ENCODE assay signal across 8 mouse cellular contexts in genomic region chr3:49757626-49758019, GRCm38 (mm10). TPM values are rescaled to one million over a fixed set of nuclear protein-coding genes. Genes with fewer than 3 reads are reported as not detected.
A peak's percentile ranks its signal among the peaks of the same experiment; 100 is the strongest.
DNase-seq lines count a peak whose midpoint lies in the region; ATAC-seq lines count a peak whose summit lies in the region.

No protein-coding gene starts in this region.

- H3K9ac ChIP-seq in hindbrain, embryonic 14.5 days, result peak overlapping the region; percentile 72; the same call in 1 of the 2 replicates
- H3K9ac ChIP-seq in midbrain, embryonic 16.5 days (ENCODE audit: low read depth, low read length), result peak overlapping the region; percentile 68

- 1% methylated on average over 6 of the region's 6 CpGs for WGBS in hindbrain, embryonic 14.5 days
- WGBS in midbrain, embryonic 16.5 days, result 0% methylated on average over 6 of the region's 6 CpGs

- intact Hi-C loops in left cerebral cortex, postnatal 14 days (cut with DNase I), result no loop called here

- H3K36me3 ChIP-seq in hindbrain, embryonic 14.5 days (replicated peaks; ENCODE audit: control insufficient read depth, insufficient read depth), result no peaks in the 10 kb centered on the region
- no peaks in the 10 kb centered on the region for H3K36me3 ChIP-seq in midbrain, embryonic 16.5 days (ENCODE audit: control insufficient read depth, insufficient read depth, low read length)

- ATAC-seq in hindbrain, embryonic 14.5 days (ENCODE audit: low FRiP score), result no peak
- peak; percentile 49 for ATAC-seq in midbrain, embryonic 16.5 days

- peak overlapping the region; percentile 82 for H3K27ac ChIP-seq in hindbrain, embryonic 14.5 days
- peak overlapping the region; percentile 84 for H3K27ac ChIP-seq in midbrain, embryonic 16.5 days (ENCODE audit: low read length)

- peak overlapping the region; percentile 73 for H3K4me2 ChIP-seq in hindbrain, embryonic 14.5 days (replicated peaks)
- peak overlapping the region; percentile 65 for H3K4me2 ChIP-seq in midbrain, embryonic 16.5 days (ENCODE audit: low read length)

- H3K9me3 ChIP-seq in hindbrain, embryonic 14.5 days (ENCODE audit: control insufficient read depth, low read length), result no peaks in the 10 kb centered on the region
- H3K9me3 ChIP-seq in midbrain, embryonic 16.5 days (replicated peaks; ENCODE audit: control insufficient read depth, low read length, poor library complexity, severe bottlenecking), result no peaks in the 10 kb centered on the region

- peak overlapping the region; percentile 55 for H3K4me3 ChIP-seq in hindbrain, embryonic 14.5 days (replicated peaks; ENCODE audit: low read length)
- peak overlapping the region; percentile 48 for H3K4me3 ChIP-seq in midbrain, embryonic 16.5 days (ENCODE audit: low read depth, low read length)

- DNase-seq in kidney, postnatal 10 days, result peak; percentile 54
- no peak for DNase-seq in kidney, postnatal 25 days
- peak; percentile 89 for DNase-seq in embryo, embryonic 11 days
- DNase-seq in hindbrain, embryonic 14.5 days (ENCODE audit: low spot score), result peak; percentile 50
- no peak for DNase-seq in urinary bladder, postnatal 14 days (ENCODE audit: low spot score)
- no peak for DNase-seq in left cerebral cortex, postnatal 14 days (ENCODE audit: low spot score in 2 of 2)
- DNase-seq in spleen, adult 18-20 months, result no peak

- H3K4me1 ChIP-seq in hindbrain, embryonic 14.5 days (replicated peaks; ENCODE audit: control insufficient read depth, insufficient read depth, low read length), result peaks cover 26% of the 10 kb centered on the region
- peaks cover 15% of the 10 kb centered on the region for H3K4me1 ChIP-seq in midbrain, embryonic 16.5 days (ENCODE audit: control insufficient read depth, insufficient read depth, low read length)

- no peaks in the 10 kb centered on the region for H3K27me3 ChIP-seq in hindbrain, embryonic 14.5 days (ENCODE audit: control insufficient read depth, insufficient read depth, low read length)
- no peaks in the 10 kb centered on the region for H3K27me3 ChIP-seq in midbrain, embryonic 16.5 days (ENCODE audit: control insufficient read depth, insufficient read depth, low read depth, low read length)

RNA-seq across cellular contexts. Expression of gene Pcdh18, which starts 0.5 kb away (rescaled TPM):
- 35.6 and 38.2 TPM in 2 replicates for polyA plus RNA-seq in hindbrain, embryonic 14.5 days (2014; fragmentation: Nextera tagmentation; extraction: Ambion mirVana)
- 39.3 and 43.7 TPM in 2 replicates for polyA plus RNA-seq in midbrain, embryonic 16.5 days (2015; fragmentation: Nextera tagmentation; extraction: Ambion mirVana)
- 10 to 100 TPM in 1 of 2 experiments, 1 to 10 TPM in 1; 8.7 to 10.3 TPM for total RNA-seq in left cerebral cortex, postnatal 14 days (2021)

Comparison
In these comparisons a context has a peak if more than half of its experiments do, and no peak if none do; other contexts are left out.
1. DNase-seq: peak in kidney, postnatal 10 days (single experiment), embryo, embryonic 11 days (single experiment) and hindbrain, embryonic 14.5 days (single experiment); none in kidney, postnatal 25 days (0 of 2), urinary bladder, postnatal 14 days (single experiment), left cerebral cortex, postnatal 14 days (0 of 2) and spleen, adult 18-20 months (0 of 2).